Mouse (Mus musculus): ENCODE results near the gene Dusp8.

- peak; percentile 8; the same call in 1 of the 2 replicates for TF ChIP-seq CTCF (IDR thresholded peaks at IDR 0.05; ENCODE audit: control insufficient read depth, insufficient read depth, low read length)
- TF ChIP-seq POLR2A (IDR thresholded peaks at IDR 0.05; ENCODE audit: borderline replicate concordance, control insufficient read depth, low read depth, low read length), result no peak
Measured at GRCm38 (mm10) chr7:142134206-142134995, 38.8 kb upstream of the Dusp8 start.
